Mouse (Mus musculus) urinary bladder, adult 18-20 months (tissue): Measurements from ENCODE around the gene Fgfr2.

ENCODE experiments used
- DNase-seq, 2 experiments: peaks; one replicate each; pipeline ENCODE4 v3.0.0; 2022; ENCODE audit warnings: low spot score in 2 of 2, mixed read lengths in 2 of 2

The Fgfr2 gene

GRCm38 (mm10) chr7:132693561-132693960, 429.6 kb downstream of the Fgfr2 start:
- no peak for DNase-seq

- DNase-seq: no peak
Observed at GRCm38 (mm10) chr7:132692719-132693118, 430.4 kb downstream of the Fgfr2 start.

- no peak for DNase-seq
Observed at GRCm38 (mm10) chr7:132690716-132691472, 432.3 kb downstream of the Fgfr2 start.

- no peak for DNase-seq
Observed at GRCm38 (mm10) chr7:132689722-132690121, 433.4 kb downstream of the Fgfr2 start.

- no peak for DNase-seq
Observed at GRCm38 (mm10) chr7:132688721-132689120, 434.4 kb downstream of the Fgfr2 start.

- DNase-seq: no peak
Observed at GRCm38 (mm10) chr7:132687897-132688296, 435.3 kb downstream of the Fgfr2 start.

- DNase-seq: no peak
Observed at GRCm38 (mm10) chr7:132686515-132686914, 436.6 kb downstream of the Fgfr2 start.

- DNase-seq: no peak
Observed at GRCm38 (mm10) chr7:132683923-132684322, 439.2 kb downstream of the Fgfr2 start.

GRCm38 (mm10) chr7:132682901-132683300, 440.2 kb downstream of the Fgfr2 start:
- DNase-seq: no peak

GRCm38 (mm10) chr7:132682336-132682735, 440.8 kb downstream of the Fgfr2 start:
- no peak for DNase-seq

GRCm38 (mm10) chr7:132681831-132682230, 441.3 kb downstream of the Fgfr2 start:
- DNase-seq: no peak

GRCm38 (mm10) chr7:132681296-132681695, 441.9 kb downstream of the Fgfr2 start:
- no peak for DNase-seq

- DNase-seq: no peak
Observed at GRCm38 (mm10) chr7:132679549-132679948, 443.6 kb downstream of the Fgfr2 start.

- DNase-seq: no peak
Observed at GRCm38 (mm10) chr7:132679117-132679516, 444.0 kb downstream of the Fgfr2 start.

- DNase-seq: no peak
Observed at GRCm38 (mm10) chr7:132675922-132676321, 447.2 kb downstream of the Fgfr2 start.

GRCm38 (mm10) chr7:132673931-132674755, 449.0 kb downstream of the Fgfr2 start:
- no peak for DNase-seq

GRCm38 (mm10) chr7:132672481-132672959, 450.6 kb downstream of the Fgfr2 start:
- peak in 1 of 2 experiments; percentile 54 for DNase-seq

GRCm38 (mm10) chr7:132670863-132671165, 452.3 kb downstream of the Fgfr2 start:
- DNase-seq: peak in 1 of 2 experiments; percentile 71

- peak; percentile 26 to 34 for DNase-seq
Observed at GRCm38 (mm10) chr7:132669999-132670862, 452.9 kb downstream of the Fgfr2 start.

- DNase-seq: no peak
Observed at GRCm38 (mm10) chr7:132668604-132669003, 454.5 kb downstream of the Fgfr2 start.

GRCm38 (mm10) chr7:132666516-132666915, 456.6 kb downstream of the Fgfr2 start:
- no peak for DNase-seq
